Mouse (Mus musculus) bone marrow, adult 2 months (tissue): ENCODE measurements at regions not wholly inside any gene's neighbourhood (a gene's known extent, or its start where the extent isn't known, plus 50 kb on each side); places are given as distances from the start of the nearest gene placed in this dataset.

Experiments
- CTCF ChIP-seq: fragments of 200-500 bp; IDR thresholded peaks from 2 replicates; pipeline ENCODE4 v1.5.1; 2011; ENCODE audit warnings: low read length, control low read depth; ENCODE audit not compliant: control insufficient read depth, insufficient read depth
- POLR2A ChIP-seq: fragments of 200-500 bp; IDR thresholded peaks from 2 replicates; pipeline ENCODE4 v1.6.1; 2011; ENCODE audit warnings: low read depth, mild to moderate bottlenecking, control low read depth, low read length, borderline replicate concordance; ENCODE audit not compliant: control insufficient read depth

DNA sequence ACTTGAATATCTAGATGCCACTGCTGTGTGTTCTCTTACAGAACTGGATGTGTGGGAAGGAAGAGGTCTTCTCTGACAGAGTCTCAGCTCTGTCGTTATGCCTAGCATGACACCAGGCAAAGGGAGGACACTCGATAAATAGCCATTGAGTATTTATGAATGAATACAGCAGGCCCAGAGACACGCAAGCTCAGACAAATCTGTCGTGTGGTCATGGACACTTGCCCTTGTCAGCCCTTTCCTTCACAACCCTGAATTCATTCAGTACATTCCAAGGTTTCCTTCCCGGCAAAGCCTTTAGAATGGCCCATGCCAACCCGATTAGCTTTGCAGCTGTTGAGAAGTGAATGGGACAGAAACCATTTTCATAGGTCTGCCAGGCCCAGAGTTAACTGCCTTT, 176.1 kb upstream of the 1700066M21Rik start:
- TF ChIP-seq POLR2A (no peak), CTCF (no peak)
